ENCODE assay signal across 12 mouse cellular contexts in the genomic region with DNA sequence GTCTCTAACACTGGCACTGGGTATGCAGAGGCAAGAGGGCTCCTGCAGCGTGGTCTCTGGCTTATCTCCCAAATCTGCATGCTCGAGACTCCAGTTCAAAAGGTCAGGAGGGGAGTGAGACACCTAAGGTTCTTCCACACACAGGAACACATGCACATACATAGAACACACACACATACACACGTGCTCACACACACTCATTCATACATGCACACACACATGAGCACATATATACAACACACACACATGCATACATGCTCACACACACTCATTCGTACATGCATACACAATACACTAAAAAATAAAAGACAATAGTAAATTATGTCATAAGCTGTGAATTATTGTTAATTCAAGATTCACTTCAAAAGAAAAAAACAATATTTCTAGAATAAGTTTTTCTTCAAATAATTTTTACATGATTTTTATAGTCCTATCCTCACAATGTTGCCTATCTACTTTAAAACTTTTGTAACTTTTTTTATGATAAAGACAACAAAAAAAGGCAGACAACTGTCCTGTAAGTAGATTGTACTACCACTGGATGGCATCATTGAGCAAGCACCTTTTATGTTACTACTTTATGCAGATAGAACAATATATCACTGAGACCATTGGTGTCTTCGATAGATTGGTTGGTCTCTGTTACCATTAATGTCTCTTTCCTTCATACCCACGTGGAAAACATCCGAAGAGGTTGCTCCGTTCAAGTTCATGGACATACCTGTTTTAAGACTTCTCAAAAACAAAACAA. TPM values are rescaled to one million over a fixed set of nuclear protein-coding genes. Genes with fewer than 3 reads are reported as not detected.
DNase-seq lines count a peak whose midpoint lies in the region; TF ChIP-seq lines count a peak whose summit lies in the region.
"Had no signal": no experiment of that assay in that cellular context is flagged by ENCODE, and none has a peak within 500 bp of the region (broad histone marks: within the 10 kb centered on the region; RNA-seq: fewer than 3 reads in every experiment).

No protein-coding gene starts in this region.

- peak; percentile 83 for TF ChIP-seq CTCF in layer of hippocampus, adult 2 months (conservative IDR thresholded peaks at IDR 0.05)

- H3K4me3 ChIP-seq in layer of hippocampus, adult 2 months: no peak overlapping the region
- H3K4me3 ChIP-seq: hindbrain, embryonic 10.5 days had no signal

- no peak for DNase-seq in layer of hippocampus, adult 2 months (ENCODE audit: low spot score in 2 of 2)
- no peak for DNase-seq in layer of hippocampus, adult 9-11 months
- peak; percentile 37 for DNase-seq in CD4-positive helper T cell, adult 2 months (ENCODE audit: low read depth, low spot score)
- DNase-seq in ES-CJ7 (ENCODE audit: low read depth, low spot score): peak; percentile 21
- DNase-seq in fibroblast of lung, adult 2 months (ENCODE audit: low read depth): peak; percentile 13
- no peak for DNase-seq in kidney, adult 8-10 months
- DNase-seq in kidney, postnatal 4 days: no peak
- DNase-seq: adrenal gland, adult 2 months; gastrocnemius, postnatal 36 days; thymus, adult 2 months had no signal

- no peak overlapping the region for H3K27ac ChIP-seq in layer of hippocampus, adult 2 months
- H3K27ac ChIP-seq: hindbrain, embryonic 10.5 days had no signal

RNA-seq across cellular contexts. Expression of a gene that starts 22.0 kb away (rescaled TPM):
- total RNA-seq in layer of hippocampus, adult 2 months (2021): 10 to 100 TPM; 18.3 to 24.4 TPM

RNA-seq across cellular contexts. Expression of a gene that starts 49.2 kb away (rescaled TPM):
- total RNA-seq in layer of hippocampus, adult 2 months (2021): not detected
- total RNA-seq: gastrocnemius, postnatal 36 days; left cerebral cortex, adult 8-10 months had no signal

Comparison
In these comparisons a context has a peak if more than half of its experiments do, and no peak if none do; other contexts are left out.
1. DNase-seq: peak in CD4-positive helper T cell, adult 2 months (single experiment), ES-CJ7 (single experiment) and fibroblast of lung, adult 2 months (single experiment); none in layer of hippocampus, adult 2 months (0 of 2), layer of hippocampus, adult 9-11 months (single experiment), kidney, adult 8-10 months (0 of 2) and kidney, postnatal 4 days (0 of 2).